Mouse (Mus musculus) myocyte (in vitro differentiated cells): ENCODE measurements at regions not wholly inside any gene's neighbourhood (a gene's known extent, or its start where the extent isn't known, plus 50 kb on each side); places are given as distances from the start of the nearest gene placed in this dataset.

Experiments
- POLR2A ChIP-seq: IDR thresholded peaks from one replicate; pipeline ENCODE4 v1.6.1; 2011; ENCODE audit warnings: low read depth, mild to moderate bottlenecking, control low read depth, moderate library complexity; ENCODE audit not compliant: insufficient read length
- TCF3 ChIP-seq: IDR thresholded peaks from one replicate; pipeline ENCODE4 v1.6.1; 2011; ENCODE audit warnings: low read depth, control low read depth; ENCODE audit not compliant: insufficient read length
- USF1 ChIP-seq: IDR thresholded peaks from one replicate; pipeline ENCODE4 v1.6.1; 2011; ENCODE audit warnings: low read depth, mild to moderate bottlenecking, control low read depth, moderate library complexity

GRCm38 (mm10) chr3:53379519-53380181 is 83.5 kb downstream of the Nhlrc3 start:
- no peak for TF ChIP-seq USF1
- TF ChIP-seq TCF3 = no peak
- TF ChIP-seq POLR2A = no peak
